Mouse (Mus musculus) thymus, postnatal 4 days (tissue): ENCODE data around the gene Ugt1a6b.

Experiments used
- DNase-seq: peaks from one replicate; pipeline ENCODE4 v3.0.0; 2021

The Ugt1a6b gene

DNA sequence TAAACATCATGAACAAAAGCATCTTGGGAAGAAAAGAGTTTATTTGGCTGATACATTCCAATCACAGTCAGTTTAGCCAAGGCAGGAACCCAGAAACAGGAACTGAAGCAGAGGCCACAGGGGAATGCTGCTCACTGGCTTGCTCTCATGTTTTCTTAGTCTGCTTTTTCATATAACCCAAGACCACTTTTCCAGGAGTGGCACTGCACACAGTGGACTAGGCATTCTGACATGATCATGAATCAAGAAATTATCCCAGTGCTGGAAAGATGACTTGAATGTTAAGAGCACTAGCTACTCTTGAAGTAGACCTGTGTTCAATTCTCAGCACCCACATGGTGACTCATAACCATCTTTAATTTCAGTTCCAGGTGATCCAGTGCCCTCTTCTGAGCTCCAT lies 122.7 kb downstream of the Ugt1a6b start:
- DNase-seq: no peak

DNA sequence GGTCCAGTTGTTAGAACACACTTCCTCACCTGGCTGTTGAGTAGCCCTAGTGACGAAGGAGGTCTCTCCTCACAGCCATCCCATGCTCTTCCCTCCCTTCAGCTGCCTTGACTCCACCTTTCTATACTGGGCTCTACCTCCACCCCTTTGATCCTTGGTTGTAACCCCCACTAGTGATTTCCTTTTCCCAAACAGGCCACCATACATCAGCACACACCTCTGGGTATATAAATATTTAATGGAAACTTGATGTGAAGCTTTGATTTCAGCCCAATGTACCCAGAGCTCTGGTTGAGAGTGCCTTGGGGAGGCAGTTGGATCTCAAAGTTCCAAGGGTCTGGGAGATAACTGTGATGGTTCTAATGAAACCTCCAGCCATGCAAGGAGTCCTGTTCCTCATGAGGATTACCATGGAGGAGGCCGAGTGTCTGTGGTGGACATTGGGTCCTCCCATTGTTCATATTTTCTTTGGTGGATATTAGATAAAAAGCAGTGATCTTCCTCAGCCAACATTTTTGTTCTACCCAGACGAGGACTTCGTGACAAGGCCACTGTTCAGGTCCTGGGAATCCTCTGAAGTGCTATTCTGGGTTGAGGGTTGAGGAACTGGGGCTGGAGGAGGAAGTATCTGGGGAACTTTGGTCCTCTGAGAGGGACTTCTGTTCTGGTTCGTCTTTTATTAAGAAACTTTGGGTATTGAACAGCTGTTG lies 123.8 kb downstream of the Ugt1a6b start, which contains the start of gene Mroh2a:
TSS of gene Mroh2a (plus strand) at position 317 of the 710 bp plus-strand sequence.
- no peak for DNase-seq

DNA sequence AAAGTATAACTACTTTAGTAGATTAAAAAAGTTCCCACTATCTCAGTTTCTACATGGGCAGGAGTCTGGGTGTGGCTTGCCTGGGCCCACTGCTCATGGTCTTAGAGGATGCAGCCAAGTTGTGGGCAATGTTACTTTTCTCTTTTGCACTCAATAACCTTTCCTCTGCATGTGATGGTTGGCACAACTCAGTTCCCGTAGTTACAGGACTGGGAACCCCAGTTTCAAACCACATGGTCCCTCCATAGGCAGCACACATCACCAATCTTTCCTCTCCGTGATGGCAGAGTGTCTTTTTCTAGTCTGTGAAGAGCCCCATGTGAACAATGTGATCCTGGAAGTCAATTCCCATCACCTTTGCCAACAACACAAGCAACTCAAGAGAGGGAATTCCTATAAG lies 124.4 kb downstream of the Ugt1a6b start:
- DNase-seq: no peak

DNA sequence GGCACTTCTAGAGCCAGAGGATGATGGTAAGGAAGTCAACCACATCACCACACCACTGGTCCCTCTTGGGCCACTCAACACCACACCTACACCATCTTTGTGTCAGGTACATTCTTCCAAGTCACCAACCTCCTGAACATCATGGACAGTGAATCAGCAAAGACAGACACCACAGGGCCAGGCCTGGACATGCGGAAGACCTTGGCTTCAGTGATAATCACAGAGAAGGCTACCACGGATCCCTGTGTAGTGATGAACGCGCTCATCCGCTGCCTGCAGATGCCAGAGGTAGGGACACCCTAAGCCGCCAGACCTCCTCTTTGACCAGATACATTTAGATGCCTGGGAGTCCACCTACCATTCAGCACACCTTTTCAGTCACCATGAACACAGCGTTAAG lies 125.1 kb downstream of the Ugt1a6b start:
- peak; percentile 9 for DNase-seq

DNA sequence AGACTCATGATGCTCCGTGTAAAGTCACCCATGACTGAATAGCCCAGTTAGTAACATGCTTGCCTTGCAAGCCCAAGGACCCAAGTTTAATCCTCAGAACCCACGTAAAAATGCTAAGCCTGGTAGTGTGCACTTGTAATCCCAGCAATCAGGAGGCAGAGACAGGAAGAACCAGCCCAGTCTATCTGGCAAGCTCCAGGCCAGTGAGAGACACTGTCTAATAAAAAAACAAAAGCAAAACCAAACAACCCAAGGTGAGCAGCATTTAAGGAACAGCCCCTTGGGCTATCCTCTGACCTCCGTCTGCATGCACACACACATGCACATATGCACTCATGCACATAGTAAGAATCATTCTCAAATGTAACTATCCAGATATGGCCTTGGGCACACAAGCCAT lies 126.5 kb downstream of the Ugt1a6b start:
- no peak for DNase-seq

DNA sequence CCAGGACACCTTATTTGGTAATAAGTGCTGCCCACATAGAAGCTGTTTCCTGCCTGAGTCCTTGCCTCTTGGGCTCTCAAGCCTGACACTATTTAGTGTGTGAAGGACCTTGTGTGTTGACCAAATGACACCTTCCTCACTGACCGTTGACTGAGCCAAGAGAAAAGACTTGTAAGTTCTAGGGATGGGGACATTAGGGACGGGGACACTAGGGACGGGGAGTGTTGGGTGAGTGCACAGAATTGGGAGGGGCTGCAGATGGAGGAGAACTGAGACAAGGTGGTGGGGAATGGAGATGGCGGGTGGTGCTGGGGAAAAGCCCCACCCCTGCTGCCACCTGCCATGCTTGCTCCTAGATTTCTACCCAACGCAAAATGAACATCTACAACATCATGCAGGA lies 126.9 kb downstream of the Ugt1a6b start:
- peak; percentile 8 for DNase-seq

DNA sequence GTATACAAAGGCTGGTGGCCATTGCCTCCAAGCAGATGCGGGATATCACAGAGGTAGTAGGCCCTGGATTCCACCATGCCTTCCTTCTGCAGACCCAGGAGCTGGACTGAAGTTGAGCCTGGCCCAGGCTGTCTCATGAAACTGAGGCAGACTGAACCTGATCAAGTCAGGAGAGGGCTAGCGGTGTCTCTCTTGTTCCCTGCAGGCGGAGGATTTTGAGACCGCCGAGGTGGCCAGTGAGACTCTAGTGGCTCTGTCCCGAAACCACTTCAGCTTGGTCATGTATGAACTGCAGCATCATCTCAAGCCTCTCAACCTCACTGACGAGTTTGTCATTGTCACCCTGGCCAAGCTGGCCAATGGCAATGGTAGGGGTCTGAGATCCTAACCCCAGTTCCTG lies 127.4 kb downstream of the Ugt1a6b start:
- peak; percentile 12 for DNase-seq

DNA sequence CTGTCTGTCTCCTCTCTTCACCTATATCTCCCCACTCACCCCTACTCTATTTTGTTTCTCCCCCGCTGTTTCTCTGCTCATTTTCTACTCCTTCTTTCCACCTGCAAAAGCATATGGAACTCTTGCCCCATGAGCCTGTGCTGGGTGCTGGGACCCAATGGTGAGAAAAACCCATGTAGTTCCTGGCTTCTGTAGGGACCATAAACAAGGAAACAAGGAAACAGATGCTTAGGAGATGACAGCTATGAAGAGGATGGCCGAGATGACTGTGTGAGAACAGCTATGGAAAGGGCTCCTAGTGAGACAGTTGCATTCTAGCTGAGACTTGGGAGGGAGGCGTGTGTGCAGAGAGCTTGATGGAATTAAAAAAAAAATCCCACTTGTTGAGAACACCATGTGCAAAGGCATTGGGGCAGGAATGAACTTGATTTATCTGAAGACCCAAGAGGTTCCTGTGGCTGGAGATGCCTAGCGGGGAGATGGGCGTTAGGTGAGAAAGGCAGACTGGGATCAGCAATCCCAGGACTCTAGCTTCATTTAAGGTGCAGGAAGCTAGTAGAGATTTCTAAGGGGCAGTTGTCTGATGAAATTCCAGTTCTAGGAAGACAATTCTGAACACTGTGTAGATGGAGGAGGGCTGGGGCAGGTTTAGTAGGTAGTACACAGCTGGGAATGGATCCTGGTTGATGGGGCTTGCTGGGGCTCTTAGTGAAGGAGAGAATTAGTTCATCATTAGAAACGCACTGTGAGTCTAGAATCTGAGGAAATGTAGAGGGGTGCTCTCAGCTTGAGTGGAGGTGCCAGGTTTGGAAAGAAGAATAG lies 128.1 kb downstream of the Ugt1a6b start:
- DNase-seq: no peak

DNA sequence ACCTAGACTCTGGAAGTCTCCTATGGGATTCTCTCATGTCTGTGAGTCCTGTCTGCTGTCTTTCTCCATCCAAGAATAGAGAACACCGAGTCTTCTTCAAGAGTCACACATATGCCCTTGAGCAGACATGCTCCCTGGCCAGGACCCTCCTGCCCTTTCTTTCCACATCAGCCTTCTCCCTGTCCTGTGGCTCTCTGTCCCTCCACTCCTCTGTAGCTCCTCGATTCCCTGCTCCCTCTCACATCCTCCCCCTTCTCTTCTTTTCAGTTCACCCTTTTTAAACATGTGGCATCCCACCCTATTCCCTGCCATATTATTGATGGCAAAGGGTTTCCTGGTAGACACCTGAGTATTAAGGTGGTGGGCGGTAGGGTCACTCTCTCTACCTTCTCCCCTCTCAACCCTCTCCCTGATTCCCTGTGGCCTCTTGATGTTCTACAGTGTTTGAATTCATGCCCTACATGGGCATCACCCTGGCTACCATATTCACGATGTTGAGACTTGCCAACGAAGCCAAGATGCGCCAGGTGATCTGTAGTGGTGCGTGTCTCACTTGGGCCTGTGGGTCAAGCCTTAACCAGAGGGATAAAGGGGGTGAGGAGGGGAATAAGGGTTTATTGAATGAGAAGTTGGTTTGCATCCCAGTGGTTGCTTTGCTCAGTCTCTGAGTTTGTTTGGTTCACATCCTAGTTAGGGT lies 128.9 kb downstream of the Ugt1a6b start:
- DNase-seq: peak; percentile 9

DNA sequence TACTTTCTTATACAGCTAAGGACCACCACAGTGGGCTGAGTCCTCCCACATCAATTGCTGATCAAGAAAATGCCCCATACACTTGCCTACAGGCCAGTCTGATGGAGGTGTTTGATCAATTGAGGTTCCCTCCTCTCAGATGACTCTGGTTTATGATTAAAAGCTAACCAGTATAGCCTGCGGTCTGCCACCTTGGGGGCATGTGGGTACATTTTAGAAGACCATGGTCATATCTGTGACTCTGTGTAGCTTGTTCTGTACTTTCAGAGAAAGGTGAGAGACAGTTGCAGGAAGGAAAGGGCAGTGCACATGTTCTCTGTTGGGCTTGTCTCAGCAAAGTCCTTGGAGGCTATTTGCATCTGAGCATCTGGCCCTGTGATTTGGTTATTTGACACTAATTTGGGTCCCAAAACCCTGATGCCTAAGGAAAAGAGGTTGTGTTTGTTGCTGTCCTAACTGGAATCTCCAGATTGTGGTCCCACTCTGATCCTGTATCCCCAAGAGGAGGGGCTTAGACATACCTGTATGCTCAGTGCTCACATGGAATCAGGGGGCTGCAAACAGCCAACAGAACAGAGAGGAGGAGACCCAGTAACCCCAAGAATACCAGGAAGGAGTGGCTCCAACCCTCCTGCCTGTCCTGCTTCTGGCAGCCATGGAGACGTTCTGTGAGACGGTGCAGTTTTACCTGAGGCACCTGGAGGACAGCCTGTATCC lies 129.8 kb downstream of the Ugt1a6b start:
- DNase-seq: peak; percentile 12

DNA sequence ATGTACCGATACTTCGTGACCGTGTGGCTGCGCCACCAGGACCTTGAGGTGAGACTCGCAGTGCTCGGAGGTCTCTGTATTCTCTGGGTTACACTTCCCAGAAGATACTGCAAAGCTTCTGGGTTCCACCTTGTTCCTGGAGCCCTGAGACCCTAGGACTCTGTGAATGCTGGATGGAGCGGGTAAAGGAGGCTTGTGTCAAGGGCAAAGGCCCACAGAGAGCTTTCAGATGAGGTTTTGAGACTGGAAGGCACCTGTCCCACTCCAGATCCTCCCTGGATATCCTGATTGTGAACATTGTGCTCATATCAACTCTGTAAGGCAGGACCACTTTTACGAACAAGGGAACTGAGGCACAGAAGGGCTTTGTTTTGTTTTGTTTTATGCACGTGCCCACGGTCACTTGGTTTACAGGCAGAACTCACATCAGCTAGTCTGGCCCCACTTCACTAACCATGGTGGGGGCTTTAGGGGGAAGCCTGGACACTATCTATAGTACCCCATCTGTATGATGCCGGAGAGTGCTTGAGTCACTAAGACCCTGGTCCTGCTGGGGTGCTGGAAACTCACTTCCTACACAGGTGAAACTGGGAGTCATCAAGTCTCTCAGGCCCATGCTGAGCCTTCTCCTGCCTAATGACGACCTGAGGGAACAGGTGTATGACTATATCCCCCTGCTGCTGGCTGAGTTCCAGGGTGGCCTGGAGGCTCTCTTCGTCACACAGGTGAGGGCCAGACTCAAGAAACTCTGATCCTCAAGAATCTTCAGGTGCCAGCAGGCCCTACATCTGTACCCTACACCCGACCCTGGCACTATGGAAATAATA lies 130.6 kb downstream of the Ugt1a6b start:
- peak; percentile 13 for DNase-seq

DNA sequence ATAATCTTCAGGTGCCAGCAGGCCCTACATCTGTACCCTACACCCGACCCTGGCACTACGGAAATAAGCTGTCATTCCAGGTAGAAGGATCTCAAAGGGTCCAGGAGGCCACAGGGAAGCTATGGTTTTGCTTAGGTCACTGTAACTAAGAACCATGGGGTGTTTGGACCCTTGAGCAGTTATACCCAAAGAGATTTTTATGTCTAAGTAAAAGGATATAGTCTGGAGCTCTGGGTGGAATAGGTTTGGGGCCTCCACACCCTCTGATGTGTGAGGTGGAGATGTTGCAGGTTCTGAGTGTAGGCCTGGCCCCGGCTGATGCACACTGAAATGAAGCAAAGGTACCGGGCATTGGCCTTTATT lies 131.2 kb downstream of the Ugt1a6b start:
- no peak for DNase-seq

DNA sequence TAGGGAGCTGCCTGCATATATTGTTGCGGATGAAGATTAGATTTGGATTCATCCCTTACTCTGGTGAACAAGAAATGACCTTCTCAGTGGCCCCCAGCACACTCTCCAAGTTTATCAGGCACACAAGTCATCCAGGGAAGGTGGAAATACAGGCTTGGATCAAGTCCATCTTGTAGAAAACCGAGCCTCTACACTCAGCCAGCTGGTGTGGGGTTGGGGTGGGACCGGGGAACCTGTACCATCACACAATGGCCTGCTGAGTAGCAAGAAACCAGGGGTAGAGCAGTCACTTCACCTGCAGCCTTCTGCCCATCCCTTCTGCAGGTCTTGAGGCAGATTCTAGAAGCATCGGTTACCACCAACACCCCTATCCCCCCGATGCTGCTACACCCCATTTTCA lies 131.6 kb downstream of the Ugt1a6b start:
- no peak for DNase-seq

DNA sequence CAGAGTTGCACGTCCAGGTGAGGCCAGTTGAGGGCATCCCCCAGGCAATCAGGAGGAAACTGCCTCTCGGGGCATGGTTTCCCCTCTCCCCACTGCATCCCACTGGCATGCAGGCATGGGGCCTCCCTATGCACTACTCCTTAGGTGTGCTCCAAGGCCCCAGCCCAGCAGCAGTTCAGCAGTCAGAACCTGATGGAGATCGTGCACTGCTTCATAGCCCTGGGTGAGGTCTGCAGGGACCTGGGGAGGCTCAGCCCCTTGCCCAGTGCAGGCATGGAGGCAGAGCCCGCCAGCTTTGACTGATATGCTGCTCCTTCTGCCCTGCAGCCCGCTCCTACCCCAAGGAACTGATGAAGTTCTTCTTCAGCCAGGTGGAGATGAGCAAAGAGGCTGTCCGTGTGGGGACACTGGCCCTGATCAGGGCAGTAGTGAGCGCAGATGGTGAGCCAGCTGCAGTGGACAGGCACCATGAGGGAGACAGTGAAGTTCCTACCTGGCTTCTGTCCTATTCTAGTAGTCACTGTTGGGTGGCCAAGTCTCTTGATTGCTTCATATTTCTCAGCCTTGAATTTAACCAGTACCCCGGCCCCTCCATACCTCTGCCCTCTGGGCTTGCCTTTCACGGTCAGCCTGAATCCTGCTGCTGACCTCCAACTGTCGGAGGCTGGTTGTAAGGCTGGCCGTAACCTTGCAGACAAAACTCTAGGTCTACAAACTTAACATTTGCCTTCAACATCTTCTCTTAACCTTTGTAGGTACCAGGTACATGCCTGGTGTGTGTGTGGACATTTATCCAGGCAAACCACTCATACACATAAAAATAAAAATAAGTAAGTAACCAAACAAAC lies 132.2 kb downstream of the Ugt1a6b start:
- DNase-seq: no peak

DNA sequence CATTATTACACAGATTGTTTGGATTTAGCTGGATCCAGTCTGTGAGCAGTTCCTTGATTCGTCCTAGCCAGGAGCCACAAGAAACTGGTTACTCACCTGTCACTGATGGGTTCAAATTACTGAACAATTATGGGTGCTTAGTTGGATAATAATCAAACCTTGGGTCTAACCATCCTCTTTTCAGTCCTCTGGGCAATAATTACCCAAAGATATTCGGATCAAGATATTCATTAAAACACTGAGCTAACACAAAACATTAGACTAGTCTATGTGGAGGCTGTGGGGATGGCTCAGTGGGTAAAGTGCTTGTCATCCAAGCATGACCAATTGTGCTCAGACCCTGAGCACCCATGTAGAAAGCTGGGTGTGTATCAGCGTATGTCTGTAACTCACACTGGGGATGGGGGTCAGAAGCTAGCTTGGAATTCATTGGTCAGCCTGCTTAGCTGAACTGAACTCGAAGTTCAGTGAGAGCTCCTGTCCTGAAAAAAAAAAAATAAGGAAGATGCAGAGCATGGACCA lies 132.9 kb downstream of the Ugt1a6b start:
- no peak for DNase-seq

DNA sequence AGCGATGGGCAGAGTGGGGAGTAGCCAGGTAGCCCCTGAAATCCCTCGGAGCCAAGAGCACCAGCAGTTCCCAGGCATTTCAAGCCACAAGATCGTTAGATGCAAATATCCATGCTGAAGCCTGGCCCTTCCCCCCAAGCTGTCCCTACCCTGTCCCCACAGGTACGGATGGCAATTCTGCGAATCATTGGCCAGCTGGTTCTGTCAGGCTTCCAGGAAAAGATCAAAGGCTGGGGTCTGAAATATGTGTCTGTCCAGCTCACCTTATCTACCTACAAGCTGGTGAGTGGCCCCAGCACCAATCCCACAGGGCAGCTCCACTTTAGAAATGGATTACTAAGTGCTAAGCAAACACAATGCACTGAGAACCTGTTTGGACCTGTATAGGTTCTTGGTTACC lies 134.3 kb downstream of the Ugt1a6b start:
- DNase-seq: no peak

DNA sequence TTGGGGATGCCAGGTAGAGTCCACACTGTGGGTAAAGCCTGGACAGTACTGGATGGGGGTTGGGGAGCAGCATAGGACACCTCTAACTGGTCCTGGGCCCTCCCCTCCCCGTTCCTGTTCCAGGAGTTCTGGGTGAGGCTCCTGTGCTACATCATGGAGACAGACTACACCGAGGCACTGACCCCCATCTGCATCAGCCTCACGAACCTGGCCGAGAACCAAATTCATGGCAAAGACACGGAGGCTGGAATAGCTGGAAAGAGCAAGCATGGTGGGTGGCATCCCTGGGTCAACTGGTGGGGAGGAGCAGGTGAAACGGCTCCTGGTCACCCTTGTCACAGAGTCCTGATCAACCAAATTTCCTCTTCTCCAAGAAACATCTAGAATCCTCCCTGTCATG lies 135.7 kb downstream of the Ugt1a6b start:
- no peak for DNase-seq

DNA sequence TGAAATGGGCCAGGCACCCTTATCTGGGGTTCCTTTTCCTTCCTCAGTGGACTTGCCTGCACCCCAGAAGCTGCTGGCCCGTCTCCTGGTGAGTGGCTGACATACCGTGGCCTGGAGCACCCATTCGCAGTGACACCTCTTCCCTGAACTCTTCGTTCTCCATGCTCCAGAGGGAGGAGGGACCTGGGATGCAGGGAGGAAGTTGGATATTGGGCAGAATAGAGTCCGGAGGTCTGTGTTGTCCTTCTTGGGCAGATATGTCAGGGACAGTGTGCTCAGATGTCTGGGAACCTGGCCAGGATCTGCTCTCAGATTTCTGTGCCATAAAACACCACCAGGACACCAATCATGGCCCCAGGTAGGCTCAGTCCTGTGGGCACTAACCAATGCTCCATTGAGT lies 137.0 kb downstream of the Ugt1a6b start:
- no peak for DNase-seq

DNA sequence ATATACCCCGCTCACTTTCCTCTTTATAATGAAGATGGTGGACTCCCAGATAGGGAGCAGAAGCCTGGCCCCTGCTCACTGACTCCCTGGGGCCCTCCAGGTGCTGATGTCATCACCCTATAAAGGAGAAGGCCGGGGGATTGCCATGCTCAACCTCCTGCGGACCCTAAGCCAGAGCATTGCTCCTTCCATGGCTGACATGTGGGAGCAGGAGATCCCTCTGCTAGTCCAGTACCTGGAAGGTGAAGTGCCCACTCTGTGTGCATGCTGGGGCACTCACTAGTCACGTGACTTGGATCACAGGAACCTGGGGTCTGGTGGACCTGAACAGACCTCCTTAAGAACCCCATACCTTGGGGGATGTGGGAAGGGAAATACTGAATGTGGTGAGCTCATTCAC lies 137.5 kb downstream of the Ugt1a6b start:
- no peak for DNase-seq

DNA sequence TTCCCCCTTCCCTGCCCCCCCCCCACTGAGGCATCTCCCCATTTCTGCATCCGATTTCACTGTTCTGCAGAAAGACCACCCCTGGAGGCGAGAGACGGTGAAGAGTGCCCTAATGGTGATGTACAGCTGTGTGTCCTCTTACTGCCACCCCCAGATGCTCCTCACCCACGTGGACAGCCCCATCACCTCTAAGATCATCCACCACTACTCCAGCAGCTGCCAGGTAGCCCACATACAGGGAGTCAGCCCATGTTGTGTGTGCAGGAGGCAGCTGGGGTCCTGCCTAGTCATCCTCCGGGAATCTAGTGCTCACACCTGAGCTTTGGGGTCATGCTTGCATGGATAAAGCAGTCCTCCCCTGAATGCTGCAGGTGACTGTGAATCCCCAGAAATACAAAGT lies 140.8 kb downstream of the Ugt1a6b start:
- no peak for DNase-seq

DNA sequence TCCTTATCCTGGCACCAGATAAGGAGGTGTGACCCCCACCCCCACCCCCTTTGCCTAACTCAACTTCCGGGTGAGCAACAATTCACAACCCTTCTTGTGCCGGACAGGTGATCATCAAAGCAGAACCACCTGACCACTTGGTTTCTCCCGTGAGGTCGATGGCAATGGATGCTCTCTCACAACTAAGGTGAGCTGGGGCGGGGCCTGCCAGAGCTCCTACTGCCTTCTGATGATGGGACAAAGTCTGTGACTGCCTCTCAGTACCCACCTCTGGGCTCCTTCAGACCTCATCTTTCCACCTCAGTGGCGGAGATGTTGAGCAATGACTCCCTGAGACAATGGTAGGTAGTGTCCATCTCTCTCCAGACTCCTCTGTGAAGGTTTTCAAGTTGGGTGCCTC lies 142.8 kb downstream of the Ugt1a6b start:
- DNase-seq: no peak
